Mouse (Mus musculus) cerebellum, postnatal 36 days (tissue): ENCODE measurements around the gene Rps6kb1.
A peak's percentile ranks its signal among the peaks of the same experiment; 100 is the strongest.

Source experiments
- DNase-seq, 2 experiments: peaks; one replicate each; pipeline ENCODE4 v3.0.0; 2021 to 2022; ENCODE audit warnings: mixed read lengths in 2 of 2

Rps6kb1 gene

GRCm38 (mm10) chr11:86464275-86464674 lies 80.3 kb downstream of the Rps6kb1 start:
- DNase-seq = peak; percentile 65 to 72

DNA sequence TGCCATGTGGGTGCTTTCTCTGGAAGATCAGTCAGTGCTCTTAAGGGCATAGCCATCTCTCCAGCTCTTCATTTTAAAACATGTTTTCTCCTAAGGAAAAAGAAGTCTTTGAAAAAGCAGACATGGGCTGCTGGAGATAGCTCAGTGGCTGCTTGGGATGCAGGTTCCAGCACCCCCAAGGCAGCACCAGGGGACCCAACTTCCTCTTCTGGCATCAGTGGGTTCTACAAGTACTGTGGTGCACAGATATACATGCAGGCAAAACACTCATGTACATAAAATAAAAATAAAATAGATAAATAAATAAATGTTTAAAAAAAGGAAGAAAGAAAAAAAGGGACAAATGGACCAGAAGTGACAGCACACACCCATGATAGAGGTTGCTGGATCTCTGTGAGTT lies 82.0 kb downstream of the Rps6kb1 start:
- no peak for DNase-seq

DNA sequence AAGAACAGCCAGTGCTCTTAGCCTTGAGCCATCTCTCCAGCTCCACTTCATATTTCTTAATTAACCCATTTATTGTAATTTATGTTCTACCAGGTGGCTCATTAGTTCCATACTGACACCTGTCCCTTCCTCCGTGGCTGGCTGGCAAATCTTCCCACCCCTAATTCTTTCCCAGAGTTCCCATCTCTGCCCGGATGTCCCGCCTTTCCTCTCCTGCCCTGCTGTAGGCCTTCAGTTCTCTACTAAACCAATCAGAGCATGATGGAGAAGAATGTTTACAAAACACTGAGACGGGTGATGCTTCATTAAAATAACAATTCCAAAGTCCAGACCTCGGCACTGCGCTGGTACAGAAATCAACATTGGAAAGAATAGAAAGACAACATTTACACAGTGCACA lies 85.7 kb downstream of the Rps6kb1 start:
- no peak for DNase-seq

GRCm38 (mm10) chr11:86457545-86457944 lies 87.1 kb downstream of the Rps6kb1 start:
- no peak for DNase-seq

DNA sequence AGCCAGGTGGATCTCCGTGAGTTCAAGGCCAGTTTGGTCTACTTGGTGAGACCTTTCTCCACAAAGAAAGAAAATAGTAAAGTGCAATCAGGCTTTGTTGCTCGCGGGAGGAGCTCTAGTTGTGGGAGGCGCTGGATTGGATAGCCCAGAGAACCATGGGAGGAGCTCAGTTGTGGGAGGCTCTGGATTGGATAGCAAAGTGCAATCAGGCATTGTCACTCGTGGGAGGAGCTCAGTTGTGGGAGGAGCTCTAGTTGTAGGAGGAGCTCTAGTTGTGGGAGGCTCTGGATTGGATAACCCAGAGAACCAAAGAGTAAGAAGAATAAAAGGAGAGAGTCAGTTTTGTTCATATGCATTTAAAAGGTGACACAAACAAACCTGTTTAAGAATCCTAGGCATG lies 90.6 kb downstream of the Rps6kb1 start:
- DNase-seq = no peak
